Mouse (Mus musculus): Measurements from ENCODE around the gene Rcc1. TPM values are rescaled to one million over a fixed set of nuclear protein-coding genes. Genes with fewer than 3 reads are reported as not detected.
A peak's percentile ranks its signal among the peaks of the same experiment; 100 is the strongest.
"Not testable (repeated sequence)": the region's sequence is repeated elsewhere in the genome, so short reads cannot be mapped to it uniquely, and the experiment has no call there.

The Rcc1 gene
- polyA plus RNA-seq, 1 experiment from 2014 or later: 36.4 TPM

DNA sequence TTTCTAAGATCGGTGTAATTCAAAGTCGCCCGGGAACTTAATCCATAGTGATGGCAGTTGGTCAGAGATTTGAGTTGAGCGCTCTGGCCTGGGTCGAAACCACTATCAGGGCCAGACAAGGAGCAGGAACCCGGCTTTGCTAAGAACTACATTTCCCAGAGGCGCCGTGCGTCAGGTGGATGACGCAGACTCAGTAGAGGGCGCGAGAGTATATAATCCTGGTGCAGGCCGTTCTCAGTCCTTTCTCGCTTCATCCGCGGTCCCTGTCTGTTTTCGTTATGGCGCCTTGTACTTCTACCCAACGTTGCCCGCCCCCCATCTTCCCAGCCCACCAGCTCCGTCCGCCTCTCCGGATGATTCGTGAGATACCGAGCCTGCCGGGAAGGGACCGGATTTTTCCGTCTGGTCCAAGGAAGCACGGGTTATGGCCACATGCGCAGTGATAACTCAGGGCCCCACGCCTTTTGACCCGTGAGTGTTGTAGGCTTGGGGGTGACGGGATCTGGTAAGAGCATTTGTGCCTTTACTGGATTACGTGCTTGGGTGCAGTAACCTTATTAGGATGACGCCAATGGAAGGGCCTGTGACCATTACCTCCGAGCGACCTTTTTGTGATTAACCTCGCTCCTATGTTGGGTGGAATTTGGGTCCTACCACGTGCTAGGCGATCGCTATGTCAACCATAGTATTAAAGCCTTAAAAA, 44.8 kb downstream of the Rcc1 start:
- no peaks in the 10 kb centered on the region for H3K27me3 ChIP-seq (replicated peaks)
- H3K27ac ChIP-seq: peak overlapping the region; percentile 93
- peak overlapping the region; percentile 66 for H3K4me3 ChIP-seq
- peak overlapping the region; percentile 86 for H3K9ac ChIP-seq
- no peaks in the 10 kb centered on the region for H3K9me3 ChIP-seq
- H3K4me2 ChIP-seq: peak overlapping the region; percentile 70
- WGBS: 1% methylated on average over 41 of the region's 41 CpGs
- peaks cover 21% of the 10 kb centered on the region for H3K36me3 ChIP-seq (replicated peaks)
- peak; percentile 95 for ATAC-seq (replicated peaks)
- peaks cover 12% of the 10 kb centered on the region for H3K4me1 ChIP-seq

DNA sequence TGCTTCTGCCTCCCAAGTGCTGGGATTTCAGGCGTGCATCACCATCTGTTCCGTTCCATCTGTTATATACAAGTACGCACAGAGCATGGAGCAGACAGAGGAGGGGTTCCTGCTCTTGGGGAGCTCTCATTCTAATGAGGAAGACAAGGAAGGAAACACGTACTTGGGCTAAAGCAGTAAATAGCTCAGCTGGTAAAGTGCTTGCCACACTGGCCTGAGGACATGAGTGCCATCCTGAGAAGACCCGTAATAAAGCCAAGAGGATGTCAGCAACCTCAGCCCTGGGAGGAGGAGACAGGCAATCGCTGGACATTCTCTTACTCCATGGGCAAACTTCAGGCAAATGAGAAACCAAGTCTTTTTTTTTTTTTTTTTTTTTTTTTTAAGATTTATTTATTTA, 47.4 kb downstream of the Rcc1 start:
- Histone ChIP-seq H3K9me3 (no peaks in the 10 kb centered on the region), H3K4me1 (peaks cover 20% of the 10 kb centered on the region), H3K4me3 (no peak overlapping the region), H3K36me3 (replicated peaks) (peaks cover 8% of the 10 kb centered on the region), H3K9ac (no peak overlapping the region), H3K4me2 (no peak overlapping the region), H3K27ac (no peak overlapping the region), H3K27me3 (replicated peaks) (no peaks in the 10 kb centered on the region)
- no peak for ATAC-seq (replicated peaks)
- 80% methylated on average over 6 of the region's 6 CpGs for WGBS

DNA sequence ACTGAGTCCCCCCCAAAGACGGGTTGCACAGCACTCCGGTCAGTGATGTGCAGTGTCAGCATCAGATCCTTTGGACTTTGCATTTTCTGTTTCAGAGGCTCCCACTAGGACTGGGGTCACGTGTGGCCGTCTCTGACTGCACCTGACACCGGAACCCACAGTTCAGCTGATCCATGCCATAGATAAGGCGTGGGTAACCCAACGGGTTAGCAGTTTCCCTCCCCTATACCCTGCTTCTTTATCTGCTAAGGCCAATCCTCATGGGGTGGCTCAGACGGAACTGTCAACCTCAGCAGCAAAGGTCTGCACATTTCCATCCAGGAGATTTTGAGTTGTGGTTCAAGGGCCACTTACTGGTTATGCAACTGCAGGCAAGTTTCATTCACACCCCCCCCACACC, 48.1 kb downstream of the Rcc1 start:
- Histone ChIP-seq H3K27me3 (replicated peaks) (no peaks in the 10 kb centered on the region), H3K4me1 (peaks cover 15% of the 10 kb centered on the region), H3K9ac (no peak overlapping the region), H3K4me3 (no peak overlapping the region), H3K9me3 (no peaks in the 10 kb centered on the region), H3K27ac (no peak overlapping the region), H3K36me3 (replicated peaks) (peaks cover 2% of the 10 kb centered on the region; the same call in 1 of the 2 replicates), H3K4me2 (no peak overlapping the region)
- WGBS: 88% methylated on average over 8 of the region's 8 CpGs
- no peak for ATAC-seq (replicated peaks)

DNA sequence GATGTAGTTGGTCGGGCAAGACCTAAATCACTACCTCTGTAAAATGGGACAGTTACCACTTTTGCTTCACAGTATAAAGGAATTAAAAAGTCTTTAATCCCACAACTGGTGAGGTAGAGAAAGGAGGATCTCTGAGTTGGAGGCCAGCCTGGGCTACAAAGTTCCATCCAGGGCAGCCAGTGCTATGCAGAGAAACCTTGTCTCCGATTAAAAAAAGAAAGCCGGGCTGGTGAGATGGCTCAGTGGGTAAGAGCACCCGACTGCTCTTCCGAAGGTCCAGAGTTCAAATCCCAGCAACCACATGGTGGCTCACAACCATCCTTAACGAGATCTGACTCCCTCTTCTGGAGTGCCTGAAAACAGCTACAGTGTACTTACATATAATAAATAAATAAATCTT, 49.9 kb downstream of the Rcc1 start:
- not testable (repeated sequence) for H3K4me1 ChIP-seq; ATAC-seq (replicated peaks); H3K36me3 ChIP-seq (replicated peaks); H3K27me3 ChIP-seq (replicated peaks); H3K9me3 ChIP-seq; H3K27ac ChIP-seq
- WGBS: 50% methylated on average over 6 of the region's 6 CpGs
- peak overlapping the region; percentile 76 for H3K4me2 ChIP-seq
- peak overlapping the region; percentile 45 for H3K4me3 ChIP-seq
- H3K9ac ChIP-seq: peak overlapping the region; percentile 45; the same call in 1 of the 2 replicates

DNA sequence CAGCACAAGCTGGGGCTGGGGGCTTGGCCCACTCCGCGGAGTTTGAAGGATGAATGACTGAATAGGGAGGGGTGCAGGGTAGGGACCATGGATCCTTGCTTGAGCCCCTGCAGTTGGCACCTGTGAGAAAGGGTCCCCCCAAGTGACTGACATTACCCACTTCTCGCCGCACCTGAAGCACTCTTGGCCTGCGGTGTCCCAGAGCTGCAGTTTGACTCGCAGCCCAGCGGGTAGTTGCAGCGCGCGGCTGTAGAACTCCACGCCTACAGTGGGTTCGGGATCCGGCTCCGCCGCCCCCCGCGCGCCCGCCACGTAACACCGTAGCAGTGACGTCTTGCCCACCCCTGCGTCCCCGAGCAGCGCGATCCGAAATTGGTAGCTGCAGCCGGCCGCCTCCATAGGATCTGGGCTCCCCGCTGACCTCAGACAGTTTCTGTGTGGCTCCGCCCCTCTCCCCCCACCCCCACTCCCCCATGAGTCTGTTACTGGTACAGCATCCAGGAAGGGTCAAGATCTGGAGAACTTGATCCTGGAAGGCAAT, 50.4 kb downstream of the Rcc1 start, which contains the start of gene Rab42:
TSS of gene Rab42 (minus strand) at position 447 of the 541 bp plus-strand sequence.
- H3K9ac ChIP-seq: peak within 1 kb of the TSS; percentile 45
- peak; percentile 69 for ATAC-seq (replicated peaks)
- no peaks in the 10 kb centered on the region for H3K36me3 ChIP-seq (replicated peaks)
- WGBS: 1% methylated on average over 31 of the region's 31 CpGs
- no peaks in the 10 kb centered on the region for H3K27me3 ChIP-seq (replicated peaks)
- H3K4me3 ChIP-seq: peak within 1 kb of the TSS; percentile 45
- no peak within 1 kb of the TSS for H3K27ac ChIP-seq
- H3K4me2 ChIP-seq: peak within 1 kb of the TSS; percentile 76
- peaks cover 8% of the 10 kb centered on the region for H3K4me1 ChIP-seq
- H3K9me3 ChIP-seq: no peaks in the 10 kb centered on the region

DNA sequence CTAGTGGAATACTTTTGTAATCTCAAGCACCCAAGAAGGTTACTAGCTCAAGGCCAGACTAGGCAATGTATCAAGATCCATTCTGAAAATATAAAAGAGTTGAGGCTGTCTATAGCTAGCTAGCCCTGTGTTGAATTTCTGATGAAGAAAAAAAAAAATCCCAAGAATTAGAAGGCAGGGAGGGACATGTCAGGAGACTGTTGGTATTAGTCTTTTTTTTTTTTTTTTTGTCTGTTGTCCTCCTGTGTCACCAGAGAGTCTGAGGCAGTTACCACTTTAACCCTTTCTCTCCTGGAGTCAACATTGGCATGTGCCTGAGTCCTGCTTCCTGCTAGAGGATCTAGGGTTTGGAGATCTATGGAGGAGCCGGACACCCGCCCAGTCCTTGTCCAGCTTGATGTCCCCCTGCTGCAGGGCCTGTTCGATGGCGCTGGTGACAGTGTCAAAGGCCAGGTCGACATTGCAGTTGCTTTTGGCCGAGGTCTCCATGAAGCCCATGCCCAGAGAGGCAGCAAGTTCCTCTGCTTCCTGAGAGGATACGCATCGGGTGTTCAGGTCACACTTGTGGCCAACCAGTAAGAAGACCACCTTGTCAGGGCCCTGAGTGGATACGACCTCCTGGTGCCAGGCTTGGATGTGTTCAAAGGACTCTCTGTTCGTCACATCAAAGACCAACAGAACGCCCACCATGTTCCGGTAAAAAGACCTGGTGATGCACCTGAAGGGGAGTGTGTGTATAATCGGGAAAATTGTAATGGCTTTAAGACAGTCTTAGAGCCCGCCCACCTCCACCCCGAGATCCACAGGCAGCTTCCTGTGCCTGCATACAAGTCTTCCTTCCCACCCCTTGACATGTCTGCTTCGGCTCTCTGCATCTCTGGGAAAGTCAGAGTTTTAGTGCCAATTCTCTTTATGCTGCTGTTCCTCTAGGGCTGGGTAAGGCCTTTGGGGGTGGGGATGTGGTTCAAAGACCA, 51.2 kb downstream of the Rcc1 start:
- no peak overlapping the region for H3K27ac ChIP-seq
- H3K9me3 ChIP-seq: no peaks in the 10 kb centered on the region
- peak overlapping the region; percentile 76 for H3K4me2 ChIP-seq
- H3K36me3 ChIP-seq (replicated peaks): no peaks in the 10 kb centered on the region
- ATAC-seq (replicated peaks): no peak
- peaks cover 8% of the 10 kb centered on the region for H3K4me1 ChIP-seq
- no peak overlapping the region for H3K9ac ChIP-seq
- H3K4me3 ChIP-seq: peak overlapping the region; percentile 45
- H3K27me3 ChIP-seq (replicated peaks): no peaks in the 10 kb centered on the region
- 67% methylated on average over 16 of the region's 16 CpGs for WGBS

DNA sequence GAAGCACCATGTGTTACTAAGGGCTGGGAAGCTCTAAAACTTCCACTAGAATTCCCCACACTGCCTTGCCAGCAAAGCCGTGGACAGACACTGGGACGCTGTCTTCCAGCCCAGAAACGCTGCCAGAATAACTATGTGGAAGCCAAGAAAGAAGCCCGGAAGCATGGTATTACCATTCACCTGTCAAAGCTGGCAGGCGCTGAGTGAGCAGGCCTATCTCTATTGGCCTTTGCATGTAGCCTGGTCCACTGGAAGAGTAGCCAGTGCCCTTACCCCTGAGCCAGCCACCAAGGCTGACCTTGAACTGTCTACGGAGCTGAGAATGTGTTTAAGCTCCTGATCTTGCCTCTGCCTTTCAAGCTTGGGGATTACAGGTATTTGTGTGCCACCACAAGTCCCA, 51.9 kb downstream of the Rcc1 start:
- H3K4me2 ChIP-seq: no peak overlapping the region
- no peak overlapping the region for H3K27ac ChIP-seq
- no peak overlapping the region for H3K4me3 ChIP-seq
- no peaks in the 10 kb centered on the region for H3K36me3 ChIP-seq (replicated peaks)
- H3K27me3 ChIP-seq (replicated peaks): no peaks in the 10 kb centered on the region
- no peak for ATAC-seq (replicated peaks)
- no peak overlapping the region for H3K9ac ChIP-seq
- peaks cover 8% of the 10 kb centered on the region for H3K4me1 ChIP-seq
- 87% methylated on average over 6 of the region's 6 CpGs for WGBS
- H3K9me3 ChIP-seq: no peaks in the 10 kb centered on the region

DNA sequence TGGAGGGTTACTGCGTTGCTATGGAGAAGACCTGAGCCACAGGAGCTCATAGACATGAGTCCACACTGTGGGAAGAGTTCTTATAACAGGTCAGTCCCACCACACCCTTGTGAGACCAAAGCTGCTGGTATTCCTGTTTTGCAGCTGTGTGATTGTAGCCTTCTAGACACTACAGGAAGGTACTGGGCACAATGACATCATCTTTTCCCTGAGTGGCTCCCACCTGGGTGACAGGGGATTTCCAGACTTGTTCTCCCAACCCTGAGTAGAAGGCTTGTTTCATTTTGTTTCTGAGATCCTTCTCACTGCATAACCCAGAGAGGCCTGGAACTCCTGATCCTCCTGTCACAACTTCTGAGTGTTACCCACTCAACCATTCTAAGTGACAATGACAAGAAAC, 53.6 kb downstream of the Rcc1 start:
- Histone ChIP-seq H3K4me2 (no peak overlapping the region), H3K4me1 (peaks cover 8% of the 10 kb centered on the region), H3K9me3 (no peaks in the 10 kb centered on the region), H3K9ac (no peak overlapping the region), H3K27me3 (replicated peaks) (no peaks in the 10 kb centered on the region), H3K4me3 (no peak overlapping the region), H3K36me3 (replicated peaks) (no peaks in the 10 kb centered on the region), H3K27ac (no peak overlapping the region)
- 89% methylated on average over 1 of the region's 1 CpGs for WGBS
- ATAC-seq (replicated peaks): no peak

DNA sequence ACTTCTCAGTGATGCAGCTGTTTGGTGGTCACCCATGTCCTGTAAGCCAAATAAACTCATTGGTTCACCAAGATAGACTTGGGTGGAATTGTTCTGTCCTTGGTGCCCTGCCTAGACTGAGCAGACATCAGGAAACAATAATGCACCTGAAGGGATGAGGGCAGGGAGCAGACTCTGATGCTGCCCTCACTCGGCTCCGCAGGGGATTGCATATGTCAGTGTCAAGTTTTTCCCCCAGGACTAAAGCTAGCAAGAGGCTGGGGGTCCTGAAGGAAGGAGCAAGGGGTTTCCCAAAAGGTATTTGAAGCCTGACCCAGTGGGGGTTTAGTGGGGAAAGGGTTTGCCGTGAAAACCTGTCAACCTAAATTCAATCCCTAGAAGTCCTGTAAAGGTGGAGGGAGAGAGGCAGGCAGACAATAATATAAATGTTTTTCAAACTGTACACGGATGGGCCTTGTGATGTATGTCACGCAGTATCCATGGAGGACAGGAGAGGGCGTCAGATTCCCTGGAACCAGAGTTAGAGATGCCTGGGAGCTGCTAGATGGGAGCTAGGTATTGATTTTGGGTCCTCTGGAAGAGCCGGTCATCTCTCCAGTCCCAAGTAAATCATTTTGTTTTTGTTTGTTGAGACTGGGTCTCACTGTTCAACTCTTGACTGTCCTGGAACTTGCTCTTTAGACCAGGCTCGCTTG, 57.6 kb downstream of the Rcc1 start:
- Histone ChIP-seq H3K36me3 (replicated peaks) (peaks cover 10% of the 10 kb centered on the region; the same call in 1 of the 2 replicates), H3K4me1 (no peaks in the 10 kb centered on the region), H3K9ac (no peak overlapping the region), H3K9me3 (no peaks in the 10 kb centered on the region), H3K27ac (no peak overlapping the region), H3K4me3 (no peak overlapping the region), H3K27me3 (replicated peaks) (no peaks in the 10 kb centered on the region), H3K4me2 (no peak overlapping the region)
- ATAC-seq (replicated peaks): no peak
- WGBS: 41% methylated on average over 8 of the region's 8 CpGs

DNA sequence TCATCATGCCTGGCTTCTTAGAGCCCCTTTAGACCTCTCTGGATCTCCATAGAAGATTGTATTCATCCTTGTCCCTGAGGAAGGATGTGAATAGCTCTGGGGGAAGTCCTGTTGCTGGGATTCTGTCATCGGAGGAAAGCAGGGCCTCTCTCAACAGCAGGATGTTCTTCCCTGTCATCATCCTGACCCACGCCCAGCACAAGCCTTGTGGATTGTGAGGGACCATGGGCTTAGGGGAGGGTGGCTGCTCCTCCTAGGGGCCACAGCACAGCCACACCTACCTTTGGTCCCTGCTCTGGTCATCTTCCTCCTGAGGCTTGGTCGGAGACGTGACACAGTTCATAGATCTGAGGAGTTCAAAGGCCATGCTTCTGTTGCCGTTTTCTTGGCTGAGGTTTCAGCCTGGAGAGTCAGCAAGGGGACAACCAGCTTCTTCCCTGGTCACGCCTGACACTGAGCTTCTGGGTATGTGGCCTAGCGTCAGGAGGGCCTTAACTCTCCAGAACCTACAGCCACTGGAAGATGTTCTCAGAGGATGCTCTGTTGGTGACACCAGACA, 59.6 kb downstream of the Rcc1 start:
- Histone ChIP-seq H3K36me3 (replicated peaks) (peaks cover 20% of the 10 kb centered on the region; the same call in 1 of the 2 replicates), H3K9me3 (no peaks in the 10 kb centered on the region), H3K4me2 (no peak overlapping the region), H3K4me1 (no peaks in the 10 kb centered on the region), H3K27ac (no peak overlapping the region), H3K4me3 (no peak overlapping the region), H3K9ac (no peak overlapping the region), H3K27me3 (replicated peaks) (no peaks in the 10 kb centered on the region)
- no peak for ATAC-seq (replicated peaks)
- WGBS: 79% methylated on average over 7 of the region's 7 CpGs

DNA sequence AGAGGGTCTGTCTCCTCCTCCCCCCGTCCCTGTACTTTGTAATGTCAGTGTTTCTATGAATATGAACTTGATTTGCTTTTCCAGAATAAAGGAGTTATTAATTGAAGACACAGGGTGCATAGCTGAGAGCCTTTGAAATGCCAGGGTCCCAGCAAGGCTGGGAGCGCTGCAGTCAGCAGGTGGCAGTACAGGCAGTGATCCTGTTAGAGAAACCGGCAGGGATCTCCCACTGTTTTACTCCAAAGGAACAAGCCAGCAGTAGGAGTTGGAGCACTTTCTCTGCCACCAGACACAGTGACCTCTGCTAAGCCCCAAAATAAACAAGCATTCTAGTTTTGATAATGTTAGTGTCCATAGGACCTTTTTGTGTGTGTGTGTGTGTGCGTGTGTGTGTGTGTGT, 60.4 kb downstream of the Rcc1 start:
- no peaks in the 10 kb centered on the region for H3K4me1 ChIP-seq
- H3K36me3 ChIP-seq (replicated peaks): peaks cover 20% of the 10 kb centered on the region; the same call in 1 of the 2 replicates
- H3K9ac ChIP-seq: no peak overlapping the region
- H3K9me3 ChIP-seq: no peaks in the 10 kb centered on the region
- H3K4me3 ChIP-seq: no peak overlapping the region
- H3K4me2 ChIP-seq: no peak overlapping the region
- no peak overlapping the region for H3K27ac ChIP-seq
- no peaks in the 10 kb centered on the region for H3K27me3 ChIP-seq (replicated peaks)
- WGBS: 24% methylated on average over 4 of the region's 4 CpGs
- no peak for ATAC-seq (replicated peaks)

All from midbrain, embryonic 15.5 days (tissue).